Mouse (Mus musculus): ENCODE results near the gene Ccdc146. TPM values are rescaled to one million over a fixed set of nuclear protein-coding genes. Genes with fewer than 3 reads are reported as not detected.

Gene Ccdc146
- polyA plus RNA-seq, 1 experiment from 2014 or later = 3.6 TPM

DNA sequence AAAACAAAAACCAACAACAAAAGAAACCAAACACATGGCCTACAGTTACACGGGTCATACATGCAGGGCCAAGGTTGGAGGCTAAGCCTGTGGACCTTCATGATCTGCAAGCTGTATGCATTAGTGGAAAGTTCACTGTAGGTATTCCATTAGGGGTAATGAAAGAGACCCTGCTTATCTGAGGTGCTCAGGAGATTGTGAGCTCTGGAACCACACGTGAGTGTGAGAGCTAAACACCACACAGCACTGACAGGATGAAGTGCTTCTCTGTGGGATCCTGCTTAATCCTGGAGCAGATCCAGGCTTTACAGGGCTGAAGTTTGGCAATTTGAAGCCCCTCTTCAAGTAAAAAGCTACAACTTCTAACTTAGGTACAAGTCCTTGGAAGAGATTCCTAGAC lies 104.3 kb downstream of the Ccdc146 start:
- Histone ChIP-seq H3K4me3 (ENCODE audit: low read length) (no peak overlapping the region), H3K4me2 (ENCODE audit: low read depth, low read length) (no peak overlapping the region), H3K27me3 (ENCODE audit: control insufficient read depth, insufficient read depth, low read depth, low read length) (no peaks in the 10 kb centered on the region), H3K27ac (ENCODE audit: low read length) (no peak overlapping the region), H3K36me3 (ENCODE audit: control insufficient read depth, insufficient read depth, low read length) (no peaks in the 10 kb centered on the region), H3K9ac (ENCODE audit: low read length) (no peak overlapping the region), H3K9me3 (ENCODE audit: control insufficient read depth, low read length) (no peaks in the 10 kb centered on the region), H3K4me1 (replicated peaks; ENCODE audit: control insufficient read depth, insufficient read depth, low read length) (no peaks in the 10 kb centered on the region)
- 64% methylated on average over 2 of the region's 2 CpGs for WGBS
- ATAC-seq (ENCODE audit: low read depth) = no peak

DNA sequence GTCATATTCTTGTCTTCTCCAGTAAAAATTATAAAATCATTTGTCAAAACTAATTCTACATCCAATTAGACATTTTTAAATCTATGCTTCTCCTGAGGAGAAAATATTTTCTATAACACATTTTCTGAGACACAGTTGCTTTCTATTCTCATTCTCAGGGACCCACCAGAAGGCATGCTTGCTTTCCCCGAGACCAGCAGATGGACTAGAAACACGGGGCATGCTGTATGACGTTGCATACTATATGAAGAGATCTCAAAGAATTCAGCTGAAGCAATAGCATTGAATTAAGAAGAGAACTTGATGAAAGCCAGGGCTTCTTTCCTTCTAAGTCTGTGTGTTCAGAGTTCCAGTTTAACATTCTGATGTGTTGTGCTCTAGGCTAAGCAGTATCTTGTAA lies 109.8 kb downstream of the Ccdc146 start:
- Histone ChIP-seq H3K4me1 (replicated peaks; ENCODE audit: control insufficient read depth, insufficient read depth, low read length) (no peaks in the 10 kb centered on the region), H3K27ac (ENCODE audit: low read length) (no peak overlapping the region), H3K4me3 (ENCODE audit: low read length) (no peak overlapping the region), H3K9me3 (ENCODE audit: control insufficient read depth, low read length) (no peaks in the 10 kb centered on the region), H3K36me3 (ENCODE audit: control insufficient read depth, insufficient read depth, low read length) (no peaks in the 10 kb centered on the region), H3K4me2 (ENCODE audit: low read depth, low read length) (no peak overlapping the region), H3K27me3 (ENCODE audit: control insufficient read depth, insufficient read depth, low read depth, low read length) (no peaks in the 10 kb centered on the region), H3K9ac (ENCODE audit: low read length) (no peak overlapping the region)
- no peak for ATAC-seq (ENCODE audit: low read depth)
- WGBS = 88% methylated on average over 3 of the region's 3 CpGs

- no peak overlapping the region for H3K9ac ChIP-seq (ENCODE audit: low read length)
- H3K4me2 ChIP-seq (ENCODE audit: low read depth, low read length) = no peak overlapping the region
- no peaks in the 10 kb centered on the region for H3K4me1 ChIP-seq (replicated peaks; ENCODE audit: control insufficient read depth, insufficient read depth, low read length)
- H3K27ac ChIP-seq (ENCODE audit: low read length) = no peak overlapping the region
- H3K36me3 ChIP-seq (ENCODE audit: control insufficient read depth, insufficient read depth, low read length) = no peaks in the 10 kb centered on the region
- no peaks in the 10 kb centered on the region for H3K27me3 ChIP-seq (ENCODE audit: control insufficient read depth, insufficient read depth, low read depth, low read length)
- H3K4me3 ChIP-seq (ENCODE audit: low read length) = no peak overlapping the region
- ATAC-seq (ENCODE audit: low read depth) = no peak
- H3K9me3 ChIP-seq (ENCODE audit: control insufficient read depth, low read length) = no peaks in the 10 kb centered on the region
- WGBS = 74% methylated on average over 5 of the region's 5 CpGs
These were observed 117.3 kb downstream of the Ccdc146 start for GRCm38 (mm10) chr5:21307165-21307564.

- no peaks in the 10 kb centered on the region for H3K36me3 ChIP-seq (ENCODE audit: control insufficient read depth, insufficient read depth, low read length)
- H3K27me3 ChIP-seq (ENCODE audit: control insufficient read depth, insufficient read depth, low read depth, low read length) = no peaks in the 10 kb centered on the region
- no peaks in the 10 kb centered on the region for H3K9me3 ChIP-seq (ENCODE audit: control insufficient read depth, low read length)
- WGBS = 49% methylated on average over 6 of the region's 6 CpGs
- no peak for ATAC-seq (ENCODE audit: low read depth)
- no peak overlapping the region for H3K4me3 ChIP-seq (ENCODE audit: low read length)
- H3K27ac ChIP-seq (ENCODE audit: low read length) = no peak overlapping the region
- no peaks in the 10 kb centered on the region; the same call in 1 of the 2 replicates for H3K4me1 ChIP-seq (replicated peaks; ENCODE audit: control insufficient read depth, insufficient read depth, low read length)
- H3K4me2 ChIP-seq (ENCODE audit: low read depth, low read length) = no peak overlapping the region
- H3K9ac ChIP-seq (ENCODE audit: low read length) = no peak overlapping the region
These were observed 123.5 kb downstream of the Ccdc146 start for GRCm38 (mm10) chr5:21301011-21301410.

- WGBS = 90% methylated on average over 3 of the region's 3 CpGs
- ATAC-seq (ENCODE audit: low read depth) = no peak
- no peak overlapping the region for H3K9ac ChIP-seq (ENCODE audit: low read length)
- no peaks in the 10 kb centered on the region; the same call in 1 of the 2 replicates for H3K4me1 ChIP-seq (replicated peaks; ENCODE audit: control insufficient read depth, insufficient read depth, low read length)
- no peaks in the 10 kb centered on the region for H3K9me3 ChIP-seq (ENCODE audit: control insufficient read depth, low read length)
- no peak overlapping the region for H3K4me3 ChIP-seq (ENCODE audit: low read length)
- no peak overlapping the region for H3K4me2 ChIP-seq (ENCODE audit: low read depth, low read length)
- no peaks in the 10 kb centered on the region for H3K36me3 ChIP-seq (ENCODE audit: control insufficient read depth, insufficient read depth, low read length)
- H3K27ac ChIP-seq (ENCODE audit: low read length) = no peak overlapping the region
- H3K27me3 ChIP-seq (ENCODE audit: control insufficient read depth, insufficient read depth, low read depth, low read length) = no peaks in the 10 kb centered on the region
These were observed 124.4 kb downstream of the Ccdc146 start for GRCm38 (mm10) chr5:21300058-21300457.

DNA sequence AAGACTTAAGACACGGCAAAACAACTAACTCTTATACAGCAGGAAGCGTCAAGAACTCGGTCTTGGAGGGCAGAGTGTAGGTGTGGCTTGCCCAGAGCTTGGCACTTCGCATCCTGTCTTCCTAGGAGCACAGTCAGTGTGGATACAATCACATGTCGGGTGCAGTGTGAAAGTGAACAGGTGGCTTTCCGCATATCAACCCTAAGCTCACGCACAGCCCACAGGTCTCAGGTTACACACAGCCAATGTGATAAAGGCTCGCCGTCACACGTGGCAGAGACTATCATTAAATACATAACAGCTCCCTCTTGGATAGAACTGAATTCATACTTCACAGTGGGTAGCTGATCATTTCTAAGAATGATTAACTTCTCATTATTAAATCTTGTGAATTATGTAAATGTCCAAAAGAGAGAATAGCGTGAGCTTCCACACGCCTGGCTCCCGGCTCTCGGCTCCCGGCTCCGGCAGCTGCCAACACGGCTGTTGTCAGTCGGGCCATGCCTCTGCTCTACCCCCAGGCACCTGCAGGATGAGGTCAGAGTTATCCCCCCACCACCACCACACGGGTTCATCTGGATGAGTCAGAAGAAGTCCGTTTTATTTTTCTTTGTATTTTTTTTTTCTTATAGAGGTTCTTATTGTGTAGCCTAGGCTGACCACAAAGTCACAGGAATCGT lies 125.3 kb downstream of the Ccdc146 start:
- no peak for ATAC-seq (ENCODE audit: low read depth)
- H3K4me3 ChIP-seq (ENCODE audit: low read length) = no peak overlapping the region
- H3K27me3 ChIP-seq (ENCODE audit: control insufficient read depth, insufficient read depth, low read depth, low read length) = no peaks in the 10 kb centered on the region
- no peak overlapping the region for H3K9ac ChIP-seq (ENCODE audit: low read length)
- H3K4me2 ChIP-seq (ENCODE audit: low read depth, low read length) = no peak overlapping the region
- no peaks in the 10 kb centered on the region; the same call in 1 of the 2 replicates for H3K4me1 ChIP-seq (replicated peaks; ENCODE audit: control insufficient read depth, insufficient read depth, low read length)
- H3K36me3 ChIP-seq (ENCODE audit: control insufficient read depth, insufficient read depth, low read length) = no peaks in the 10 kb centered on the region
- 52% methylated on average over 21 of the region's 21 CpGs for WGBS
- no peaks in the 10 kb centered on the region for H3K9me3 ChIP-seq (ENCODE audit: control insufficient read depth, low read length)
- no peak overlapping the region for H3K27ac ChIP-seq (ENCODE audit: low read length)

- Histone ChIP-seq H3K9ac (ENCODE audit: low read length) (no peak overlapping the region), H3K36me3 (ENCODE audit: control insufficient read depth, insufficient read depth, low read length) (no peaks in the 10 kb centered on the region), H3K4me2 (ENCODE audit: low read depth, low read length) (no peak overlapping the region), H3K27me3 (ENCODE audit: control insufficient read depth, insufficient read depth, low read depth, low read length) (no peaks in the 10 kb centered on the region), H3K9me3 (ENCODE audit: control insufficient read depth, low read length) (no peaks in the 10 kb centered on the region), H3K27ac (ENCODE audit: low read length) (no peak overlapping the region), H3K4me3 (ENCODE audit: low read length) (no peak overlapping the region), H3K4me1 (replicated peaks; ENCODE audit: control insufficient read depth, insufficient read depth, low read length) (no peaks in the 10 kb centered on the region; the same call in 1 of the 2 replicates)
- 69% methylated on average over 8 of the region's 8 CpGs for WGBS
- no peak for ATAC-seq (ENCODE audit: low read depth)
These were observed 128.8 kb downstream of the Ccdc146 start for GRCm38 (mm10) chr5:21295683-21296082.

DNA sequence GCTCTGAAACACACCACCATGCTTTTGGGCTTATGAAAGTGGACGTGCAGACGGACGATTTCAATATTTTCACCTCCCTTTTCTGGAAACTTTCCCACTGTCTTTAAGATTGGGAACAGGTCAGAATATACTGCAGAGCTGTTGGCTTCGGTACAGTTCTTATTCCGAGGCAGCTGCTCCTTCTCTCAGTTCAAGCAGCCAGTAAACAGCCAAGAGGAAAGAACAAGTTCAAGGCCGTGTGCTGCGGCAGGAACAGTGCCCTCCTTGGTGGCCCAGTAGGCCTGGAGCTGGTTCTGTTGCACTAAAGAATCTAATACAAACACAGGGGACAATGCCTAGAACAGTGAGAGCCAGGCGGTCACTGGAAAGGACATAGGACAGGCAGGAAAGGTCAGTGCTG lies 133.9 kb downstream of the Ccdc146 start:
- Histone ChIP-seq H3K4me2 (ENCODE audit: low read depth, low read length) (no peak overlapping the region), H3K9me3 (ENCODE audit: control insufficient read depth, low read length) (no peaks in the 10 kb centered on the region), H3K9ac (ENCODE audit: low read length) (no peak overlapping the region), H3K4me1 (replicated peaks; ENCODE audit: control insufficient read depth, insufficient read depth, low read length) (no peaks in the 10 kb centered on the region), H3K4me3 (ENCODE audit: low read length) (no peak overlapping the region), H3K36me3 (ENCODE audit: control insufficient read depth, insufficient read depth, low read length) (no peaks in the 10 kb centered on the region), H3K27ac (ENCODE audit: low read length) (no peak overlapping the region), H3K27me3 (ENCODE audit: control insufficient read depth, insufficient read depth, low read depth, low read length) (no peaks in the 10 kb centered on the region)
- 64% methylated on average over 8 of the region's 8 CpGs for WGBS
- ATAC-seq (ENCODE audit: low read depth) = no peak

DNA sequence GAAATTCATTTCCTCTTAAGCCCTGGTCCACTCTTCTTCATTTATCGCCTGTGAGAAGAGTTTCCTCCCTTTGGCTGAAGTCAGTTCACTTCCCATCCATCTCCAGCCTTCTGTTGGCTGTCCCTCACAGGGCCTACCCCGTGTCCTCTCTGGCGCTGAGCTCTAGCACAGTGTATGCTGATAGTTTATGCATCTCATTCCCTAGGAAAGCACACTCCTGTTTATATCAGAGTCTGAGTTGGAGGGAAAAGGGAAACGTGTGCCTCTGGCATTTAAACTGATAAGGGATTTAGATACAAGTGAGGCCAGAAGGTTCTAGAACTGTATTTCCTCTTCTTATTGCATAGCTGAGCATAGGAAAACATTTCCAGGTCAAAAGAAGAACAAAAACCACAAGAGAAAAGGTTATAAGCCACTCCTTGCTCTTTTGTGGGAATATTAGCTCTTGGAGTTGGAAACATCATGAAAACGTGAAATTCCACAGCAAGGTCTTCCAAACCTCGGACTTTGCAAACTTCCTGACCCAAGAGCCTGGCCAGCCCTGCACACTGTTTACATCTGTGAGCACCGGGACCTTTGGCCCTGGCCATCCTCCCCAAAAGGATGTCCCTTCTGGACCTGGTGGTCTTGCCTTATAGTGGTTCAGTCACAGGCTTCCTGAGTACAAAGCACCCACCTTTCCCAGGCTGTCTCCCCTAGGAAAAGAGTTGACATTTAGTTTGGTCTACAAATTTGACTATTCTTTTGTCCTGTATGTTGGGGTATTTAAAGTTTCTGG lies 135.6 kb downstream of the Ccdc146 start:
- Histone ChIP-seq H3K4me2 (ENCODE audit: low read depth, low read length) (no peak overlapping the region), H3K36me3 (ENCODE audit: control insufficient read depth, insufficient read depth, low read length) (no peaks in the 10 kb centered on the region), H3K4me1 (replicated peaks; ENCODE audit: control insufficient read depth, insufficient read depth, low read length) (no peaks in the 10 kb centered on the region), H3K27ac (ENCODE audit: low read length) (no peak overlapping the region), H3K9ac (ENCODE audit: low read length) (no peak overlapping the region), H3K9me3 (ENCODE audit: control insufficient read depth, low read length) (no peaks in the 10 kb centered on the region), H3K27me3 (ENCODE audit: control insufficient read depth, insufficient read depth, low read depth, low read length) (no peaks in the 10 kb centered on the region), H3K4me3 (ENCODE audit: low read length) (no peak overlapping the region)
- peak; percentile 85 for ATAC-seq (ENCODE audit: low read depth)
- WGBS = 42% methylated on average over 7 of the region's 7 CpGs
